Mouse (Mus musculus): ENCODE data around the gene Pfkfb3. TPM values are rescaled to one million over a fixed set of nuclear protein-coding genes. Genes with fewer than 3 reads are reported as not detected.

Pfkfb3 gene
- polyA plus RNA-seq, 1 experiment from 2014 or later = 3.3 TPM

GRCm38 (mm10) chr2:11464661-11465099 is 89.2 kb downstream of the Pfkfb3 start:
- Histone ChIP-seq H3K27ac (ENCODE audit: low read depth) (no peak overlapping the region), H3K9me3 (ENCODE audit: low read length) (no peaks in the 10 kb centered on the region), H3K4me1 (ENCODE audit: insufficient read depth) (no peaks in the 10 kb centered on the region), H3K4me3 (ENCODE audit: low read depth, low read length) (no peak overlapping the region), H3K4me2 (ENCODE audit: low read depth, low read length) (no peak overlapping the region), H3K9ac (replicated peaks) (no peak overlapping the region), H3K27me3 (ENCODE audit: insufficient read depth, low read length) (no peaks in the 10 kb centered on the region), H3K36me3 (replicated peaks; ENCODE audit: insufficient read depth, low read length) (no peaks in the 10 kb centered on the region)
- ATAC-seq (peak; percentile 68), DNase-seq (no peak)
- TF ChIP-seq EP300 (IDR thresholded peaks at IDR 0.05; ENCODE audit: low read depth) = no peak
- TF ChIP-seq CTCF (IDR thresholded peaks at IDR 0.05; ENCODE audit: low read depth) = no peak
- WGBS (ENCODE audit: insufficient replicate concordance) = 55% methylated on average over 3 of the region's 3 CpGs

DNA sequence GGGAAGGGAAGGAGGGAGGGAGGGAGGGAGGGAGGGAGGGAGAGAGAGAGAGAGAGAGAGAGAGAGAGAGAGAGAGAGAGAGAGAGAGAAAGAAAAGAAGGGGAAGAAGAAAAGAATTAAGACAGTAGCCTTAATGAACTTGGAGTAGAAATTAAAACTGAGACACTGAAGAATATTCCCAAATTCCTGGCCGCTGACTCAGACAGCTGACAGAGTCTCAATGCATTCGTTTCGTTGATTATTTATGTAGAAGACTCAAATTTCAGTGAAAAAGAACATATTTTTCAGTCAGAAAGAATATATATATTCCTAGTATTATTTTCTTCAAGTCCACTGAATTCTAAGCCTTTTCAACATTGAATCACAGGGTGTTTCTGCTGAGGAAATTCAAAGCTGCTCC is 92.9 kb downstream of the Pfkfb3 start:
- H3K27ac ChIP-seq (ENCODE audit: low read depth) = no peak overlapping the region
- H3K4me3 ChIP-seq (ENCODE audit: low read depth, low read length) = no peak overlapping the region
- DNase-seq = no peak
- no peak overlapping the region for H3K9ac ChIP-seq (replicated peaks)
- H3K36me3 ChIP-seq (replicated peaks; ENCODE audit: insufficient read depth, low read length) = no peaks in the 10 kb centered on the region
- no peaks in the 10 kb centered on the region for H3K27me3 ChIP-seq (ENCODE audit: insufficient read depth, low read length)
- H3K9me3 ChIP-seq (ENCODE audit: low read length) = no peaks in the 10 kb centered on the region
- H3K4me1 ChIP-seq (ENCODE audit: insufficient read depth) = no peaks in the 10 kb centered on the region
- TF ChIP-seq EP300 (IDR thresholded peaks at IDR 0.05; ENCODE audit: low read depth) (no peak), CTCF (IDR thresholded peaks at IDR 0.05; ENCODE audit: low read depth) (no peak)
- no peak overlapping the region for H3K4me2 ChIP-seq (ENCODE audit: low read depth, low read length)
- no peak for ATAC-seq
- 67% methylated on average over 3 of the region's 3 CpGs for WGBS (ENCODE audit: insufficient replicate concordance)

- Histone ChIP-seq H3K9me3 (ENCODE audit: low read length) (no peaks in the 10 kb centered on the region), H3K9ac (replicated peaks) (no peak overlapping the region), H3K4me2 (ENCODE audit: low read depth, low read length) (no peak overlapping the region), H3K27me3 (ENCODE audit: insufficient read depth, low read length) (no peaks in the 10 kb centered on the region), H3K36me3 (replicated peaks; ENCODE audit: insufficient read depth, low read length) (no peaks in the 10 kb centered on the region), H3K4me3 (ENCODE audit: low read depth, low read length) (no peak overlapping the region), H3K4me1 (ENCODE audit: insufficient read depth) (no peaks in the 10 kb centered on the region), H3K27ac (ENCODE audit: low read depth) (no peak overlapping the region)
- DNase-seq (no peak), ATAC-seq (no peak)
- TF ChIP-seq EP300 (IDR thresholded peaks at IDR 0.05; ENCODE audit: low read depth) = no peak
- no peak for TF ChIP-seq CTCF (IDR thresholded peaks at IDR 0.05; ENCODE audit: low read depth)
- 83% methylated on average over 1 of the region's 1 CpGs for WGBS (ENCODE audit: insufficient replicate concordance)
Measured at GRCm38 (mm10) chr2:11458494-11458893, 95.4 kb downstream of the Pfkfb3 start.

GRCm38 (mm10) chr2:11457904-11458303 is 96.0 kb downstream of the Pfkfb3 start:
- H3K27ac ChIP-seq (ENCODE audit: low read depth) = no peak overlapping the region
- no peak overlapping the region for H3K9ac ChIP-seq (replicated peaks)
- WGBS (ENCODE audit: insufficient replicate concordance) = 44% methylated on average over 7 of the region's 7 CpGs
- ATAC-seq (peak; percentile 85), DNase-seq (no peak)
- no peaks in the 10 kb centered on the region for H3K4me1 ChIP-seq (ENCODE audit: insufficient read depth)
- TF ChIP-seq CTCF (IDR thresholded peaks at IDR 0.05; ENCODE audit: low read depth) (no peak), EP300 (IDR thresholded peaks at IDR 0.05; ENCODE audit: low read depth) (no peak)
- no peak overlapping the region for H3K4me3 ChIP-seq (ENCODE audit: low read depth, low read length)
- no peaks in the 10 kb centered on the region for H3K36me3 ChIP-seq (replicated peaks; ENCODE audit: insufficient read depth, low read length)
- H3K27me3 ChIP-seq (ENCODE audit: insufficient read depth, low read length) = no peaks in the 10 kb centered on the region
- H3K9me3 ChIP-seq (ENCODE audit: low read length) = no peaks in the 10 kb centered on the region
- H3K4me2 ChIP-seq (ENCODE audit: low read depth, low read length) = no peak overlapping the region

DNA sequence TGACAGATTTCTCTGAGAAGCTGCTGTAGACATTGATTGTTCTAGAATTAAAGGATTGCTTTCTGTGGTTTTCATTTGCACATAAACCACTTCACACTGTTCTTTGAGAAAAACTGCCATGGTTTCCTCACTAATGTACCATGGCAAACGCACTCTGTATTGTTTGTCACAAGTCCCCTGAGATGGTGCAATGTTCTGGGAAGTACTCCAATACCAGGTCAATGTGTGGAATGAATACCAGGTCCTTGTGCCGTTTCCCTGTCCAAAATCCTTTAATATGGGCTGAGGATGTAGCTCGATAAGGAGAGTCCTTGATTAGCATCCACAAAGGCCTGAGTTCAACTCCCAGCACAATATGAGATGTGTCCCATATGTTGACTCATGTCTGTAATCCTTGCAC is 105.2 kb downstream of the Pfkfb3 start:
- peak; percentile 86 for ATAC-seq
- no peak overlapping the region for H3K4me3 ChIP-seq (ENCODE audit: low read depth, low read length)
- TF ChIP-seq CTCF (IDR thresholded peaks at IDR 0.05; ENCODE audit: low read depth) = no peak
- TF ChIP-seq EP300 (IDR thresholded peaks at IDR 0.05; ENCODE audit: low read depth) = no peak
- peaks cover 3% of the 10 kb centered on the region; the same call in 1 of the 2 replicates for H3K4me1 ChIP-seq (ENCODE audit: insufficient read depth)
- no peak for DNase-seq
- no peak overlapping the region for H3K4me2 ChIP-seq (ENCODE audit: low read depth, low read length)
- no peaks in the 10 kb centered on the region for H3K27me3 ChIP-seq (ENCODE audit: insufficient read depth, low read length)
- WGBS (ENCODE audit: insufficient replicate concordance) = 52% methylated on average over 3 of the region's 3 CpGs
- H3K36me3 ChIP-seq (replicated peaks; ENCODE audit: insufficient read depth, low read length) = no peaks in the 10 kb centered on the region
- peak overlapping the region; percentile 55 for H3K27ac ChIP-seq (ENCODE audit: low read depth)
- no peaks in the 10 kb centered on the region for H3K9me3 ChIP-seq (ENCODE audit: low read length)
- H3K9ac ChIP-seq (replicated peaks) = no peak overlapping the region

- ATAC-seq (no peak), DNase-seq (no peak)
- 47% methylated on average over 2 of the region's 2 CpGs for WGBS (ENCODE audit: insufficient replicate concordance)
Measured at GRCm38 (mm10) chr2:11447865-11448264, 106.0 kb downstream of the Pfkfb3 start.

DNA sequence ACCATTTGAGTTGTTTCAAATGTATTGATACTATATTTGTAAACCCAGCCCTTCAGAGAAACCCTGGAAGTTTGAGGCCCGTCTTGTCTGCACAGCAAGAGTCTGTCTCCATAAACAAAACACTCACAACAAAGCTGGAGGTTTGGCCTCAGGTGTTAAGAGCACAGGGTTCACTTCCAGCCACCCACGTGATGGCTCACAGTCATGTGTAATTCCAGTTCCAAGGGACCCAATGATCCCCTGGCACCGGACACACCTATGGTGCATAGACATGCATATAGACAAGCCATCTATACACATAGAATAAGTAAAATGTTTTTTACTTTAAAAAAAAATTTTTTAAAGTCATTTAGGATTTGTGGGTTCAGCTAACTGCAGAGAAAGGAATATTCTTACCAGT is 108.2 kb downstream of the Pfkfb3 start:
- no peak for ATAC-seq
- H3K27ac ChIP-seq (ENCODE audit: low read depth) = no peak overlapping the region
- 75% methylated on average over 3 of the region's 3 CpGs for WGBS (ENCODE audit: insufficient replicate concordance)
- H3K9me3 ChIP-seq (ENCODE audit: low read length) = no peaks in the 10 kb centered on the region
- H3K4me1 ChIP-seq (ENCODE audit: insufficient read depth) = peaks cover 14% of the 10 kb centered on the region
- no peak overlapping the region for H3K4me3 ChIP-seq (ENCODE audit: low read depth, low read length)
- H3K27me3 ChIP-seq (ENCODE audit: insufficient read depth, low read length) = no peaks in the 10 kb centered on the region
- no peak overlapping the region for H3K9ac ChIP-seq (replicated peaks)
- no peaks in the 10 kb centered on the region for H3K36me3 ChIP-seq (replicated peaks; ENCODE audit: insufficient read depth, low read length)
- DNase-seq = no peak
- TF ChIP-seq EP300 (IDR thresholded peaks at IDR 0.05; ENCODE audit: low read depth) = no peak
- no peak for TF ChIP-seq CTCF (IDR thresholded peaks at IDR 0.05; ENCODE audit: low read depth)
- H3K4me2 ChIP-seq (ENCODE audit: low read depth, low read length) = no peak overlapping the region

More at GRCm38 (mm10) chr2:11447865-11448264, 106.0 kb downstream of the Pfkfb3 start:
- H3K9me3 ChIP-seq (ENCODE audit: low read length) = no peaks in the 10 kb centered on the region
- no peaks in the 10 kb centered on the region for H3K36me3 ChIP-seq (replicated peaks; ENCODE audit: insufficient read depth, low read length)
- H3K4me2 ChIP-seq (ENCODE audit: low read depth, low read length) = no peak overlapping the region
- no peak overlapping the region for H3K9ac ChIP-seq (replicated peaks)
- H3K27me3 ChIP-seq (ENCODE audit: insufficient read depth, low read length) = no peaks in the 10 kb centered on the region
- H3K4me1 ChIP-seq (ENCODE audit: insufficient read depth) = peaks cover 3% of the 10 kb centered on the region; the same call in 1 of the 2 replicates
- TF ChIP-seq CTCF (IDR thresholded peaks at IDR 0.05; ENCODE audit: low read depth) (no peak), EP300 (IDR thresholded peaks at IDR 0.05; ENCODE audit: low read depth) (no peak)
- peak overlapping the region; percentile 25 for H3K27ac ChIP-seq (ENCODE audit: low read depth)
- no peak overlapping the region for H3K4me3 ChIP-seq (ENCODE audit: low read depth, low read length)
